Mouse (Mus musculus): ENCODE measurements around the gene Rpl5. TPM values are rescaled to one million over a fixed set of nuclear protein-coding genes. Genes with fewer than 3 reads are reported as not detected.
A peak's percentile ranks its signal among the peaks of the same experiment; 100 is the strongest.
"Not testable (repeated sequence)": the region's sequence is repeated elsewhere in the genome, so short reads cannot be mapped to it uniquely, and the experiment has no call there.

Gene Rpl5
- total RNA-seq, 2 experiments from 2014 or later: 35.3 to 39.0 TPM

- no peak for DNase-seq (ENCODE audit: low spot score)
Measured at GRCm38 (mm10) chr5:107896265-107896664, 4.0 kb upstream of the Rpl5 start.

GRCm38 (mm10) chr5:107901014-107901615 lies 813 bp downstream of the Rpl5 start:
- no peak for DNase-seq (ENCODE audit: low spot score)

- DNase-seq (ENCODE audit: low spot score): no peak
Measured at GRCm38 (mm10) chr5:107904325-107904724, 4.0 kb downstream of the Rpl5 start.

- no peak for DNase-seq (ENCODE audit: low spot score)
Measured at GRCm38 (mm10) chr5:107908514-107909110, 8.3 kb downstream of the Rpl5 start.

- DNase-seq (ENCODE audit: low spot score): no peak
Measured at GRCm38 (mm10) chr5:107909668-107910067, 9.4 kb downstream of the Rpl5 start.

GRCm38 (mm10) chr5:107910084-107910616 lies 9.8 kb downstream of the Rpl5 start:
- DNase-seq (ENCODE audit: low spot score): no peak

- no peak for DNase-seq (ENCODE audit: low spot score)
Measured at GRCm38 (mm10) chr5:107911012-107911411, 10.7 kb downstream of the Rpl5 start.

GRCm38 (mm10) chr5:107915280-107915679 lies 15.0 kb downstream of the Rpl5 start:
- no peak for DNase-seq (ENCODE audit: low spot score)

- peak; percentile 83 for DNase-seq (ENCODE audit: low spot score)
Measured at GRCm38 (mm10) chr5:107921400-107922252, 21.3 kb downstream of the Rpl5 start.

GRCm38 (mm10) chr5:107922836-107923235 lies 22.5 kb downstream of the Rpl5 start:
- DNase-seq (ENCODE audit: low spot score): no peak

GRCm38 (mm10) chr5:107924564-107924963 lies 24.3 kb downstream of the Rpl5 start:
- peak; percentile 35 for DNase-seq (ENCODE audit: low spot score)

GRCm38 (mm10) chr5:107926550-107927249 lies 26.4 kb downstream of the Rpl5 start:
- DNase-seq (ENCODE audit: low spot score): no peak

GRCm38 (mm10) chr5:107932556-107932955 lies 32.3 kb downstream of the Rpl5 start:
- no peak for DNase-seq (ENCODE audit: low spot score)

- DNase-seq (ENCODE audit: low spot score): no peak
Measured at GRCm38 (mm10) chr5:107933202-107933974, 33.1 kb downstream of the Rpl5 start.

- no peak for DNase-seq (ENCODE audit: low spot score)
Measured at GRCm38 (mm10) chr5:107934770-107935543, 34.7 kb downstream of the Rpl5 start.

GRCm38 (mm10) chr5:107936625-107937389 lies 36.5 kb downstream of the Rpl5 start:
- no peak for DNase-seq (ENCODE audit: low spot score)

GRCm38 (mm10) chr5:107938483-107938882 lies 38.2 kb downstream of the Rpl5 start:
- not testable (repeated sequence) for DNase-seq (ENCODE audit: low spot score)

GRCm38 (mm10) chr5:107938886-107939285 lies 38.6 kb downstream of the Rpl5 start:
- DNase-seq (ENCODE audit: low spot score): no peak

GRCm38 (mm10) chr5:107939701-107940100 lies 39.4 kb downstream of the Rpl5 start:
- DNase-seq (ENCODE audit: low spot score): no peak

Data from gastrocnemius, adult 18-20 months (tissue).